Mouse (Mus musculus) bone marrow macrophage, adult 2 months (primary cell): ENCODE data around the gene Spdye4a.

ENCODE experiments used
- CTCF ChIP-seq: IDR thresholded peaks from 2 replicates; pipeline ENCODE4 v1.5.1; 2012; ENCODE audit warnings: low read depth, mild to moderate bottlenecking, low read length, moderate library complexity
- POLR2A ChIP-seq: IDR thresholded peaks from 2 replicates; pipeline ENCODE4 v1.6.1; 2012; ENCODE audit warnings: mild to moderate bottlenecking, low read depth, low read length, borderline replicate concordance

DNA sequence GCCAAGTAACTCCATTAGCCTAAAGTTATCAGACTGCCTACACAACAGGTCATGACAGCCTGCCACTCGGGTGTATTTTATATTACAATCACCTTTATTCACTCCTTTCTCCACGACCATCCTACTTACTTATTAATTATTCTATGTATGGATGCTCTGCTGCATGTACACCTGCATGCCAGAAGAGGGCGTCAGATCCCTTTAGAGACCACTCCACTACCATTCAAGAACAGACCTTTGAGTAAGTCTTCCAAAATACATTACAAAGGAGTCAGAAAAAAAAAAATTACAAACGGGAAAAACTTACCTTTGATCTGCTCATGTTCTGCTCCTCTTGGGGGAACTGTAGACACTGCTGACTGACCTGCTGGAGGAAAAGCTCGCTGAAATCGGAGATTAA, 47.5 kb downstream of the Spdye4a start:
- TF ChIP-seq CTCF (no peak), POLR2A (no peak)
